Mouse (Mus musculus) embryonic stem cell, embryonic (primary cell): ENCODE measurements at regions not wholly inside any gene's neighbourhood (a gene's known extent, or its start where the extent isn't known, plus 50 kb on each side); places are given as distances from the start of the nearest gene placed in this dataset.

ENCODE experiments used
- CTCF ChIA-PET, 4 experiments: fragments of 300-600 bp in 2 of 4; fragments of 350-600 bp in 2 of 4; sonication (Branson Sonifier 250); formaldehyde crosslinking; loops; one replicate each; lab custom pipeline; 2022; ENCODE audit warnings: inconsistent platforms in 2 of 4; lab: Charles Lee
- POLR2A ChIA-PET, 4 experiments: fragments of 300-600 bp in 2 of 4; fragments of 350-600 bp in 2 of 4; sonication (Branson Sonifier 250); formaldehyde crosslinking; loops; one replicate each; lab custom pipeline; 2022; ENCODE audit warnings: antibody characterized with exemption in 4 of 4, inconsistent platforms in 1 of 4; lab: Charles Lee

DNA sequence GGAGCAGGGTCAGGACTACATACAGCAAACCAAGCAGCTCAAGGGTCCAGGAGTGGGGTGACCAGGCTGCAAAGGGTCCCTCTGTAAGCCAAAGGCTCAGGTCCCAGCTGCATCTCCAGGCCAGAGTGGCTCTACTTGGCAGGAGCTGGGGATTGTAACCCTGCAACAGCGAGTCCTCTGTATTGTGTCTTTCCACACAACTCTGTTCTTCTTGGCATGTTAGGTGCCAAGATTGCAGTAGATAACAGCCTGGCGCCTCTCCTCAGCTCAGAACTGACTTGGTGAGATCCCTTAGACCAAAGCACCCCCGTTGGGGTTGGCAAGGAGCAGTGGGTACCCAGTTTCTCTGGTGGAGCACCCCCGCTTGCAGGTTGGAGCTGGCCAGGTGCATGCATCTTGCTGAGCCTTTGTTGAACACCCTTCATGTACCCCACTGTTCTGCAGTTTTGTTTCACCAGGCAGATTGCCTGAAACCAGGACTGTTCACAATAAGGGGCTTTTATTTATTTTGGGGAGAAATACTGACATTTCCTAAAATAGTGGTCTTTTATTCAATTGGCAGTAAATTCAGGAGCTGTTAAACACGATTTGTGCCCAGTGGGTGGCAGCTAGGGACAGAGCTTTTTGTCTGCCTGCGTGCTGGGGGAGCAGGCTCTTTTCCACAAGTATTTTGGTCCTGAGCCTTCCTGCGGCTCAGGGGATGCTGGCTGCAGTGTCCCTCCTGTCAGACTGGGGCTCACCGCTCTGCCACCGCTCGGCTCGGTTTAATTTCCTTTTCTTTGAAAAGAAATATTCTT lies 385.3 kb upstream of the Kcnab2 start:
- POLR2A ChIA-PET, result no interaction called here
- CTCF ChIA-PET, result interaction anchor here in 2 of 4 experiments (1.2 to 1.5 kb wide), 2 partner anchors 162 kb away, joined by 3 read pairs; no protein-coding TSS in a partner anchor

DNA sequence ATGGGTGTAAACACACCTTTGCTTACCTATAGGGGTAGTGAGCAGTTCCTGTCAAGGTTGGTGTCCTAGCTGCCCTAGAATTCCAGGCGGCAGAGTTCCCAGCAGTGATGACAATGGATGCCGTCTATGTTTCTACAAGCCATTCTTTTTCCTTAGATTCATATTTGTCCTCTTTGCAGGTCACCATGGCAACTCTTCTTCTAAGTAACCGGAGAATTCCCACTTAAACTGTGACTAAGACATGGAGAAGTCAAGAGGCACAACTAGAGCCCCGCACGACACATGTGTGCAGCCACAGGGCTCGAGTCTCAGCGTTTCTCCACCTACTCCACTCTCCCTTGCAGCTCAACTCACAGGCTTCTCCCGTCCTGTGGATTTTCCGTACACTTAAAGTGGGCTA lies 381.5 kb upstream of the Kcnab2 start:
- POLR2A ChIA-PET, result no interaction called here

GRCm38 (mm10) chr4:152850147-152850546 lies 372.5 kb upstream of the Kcnab2 start:
- POLR2A ChIA-PET, result no interaction called here
- CTCF ChIA-PET, result interaction anchor here in 1 of 4 experiments (0.5 kb wide), 1 partner anchor 157 kb away, joined by 5 read pairs; no protein-coding TSS in a partner anchor

More for the DNA sequence above, 381.5 kb upstream of the Kcnab2 start:
- CTCF ChIA-PET, result no interaction called here

DNA sequence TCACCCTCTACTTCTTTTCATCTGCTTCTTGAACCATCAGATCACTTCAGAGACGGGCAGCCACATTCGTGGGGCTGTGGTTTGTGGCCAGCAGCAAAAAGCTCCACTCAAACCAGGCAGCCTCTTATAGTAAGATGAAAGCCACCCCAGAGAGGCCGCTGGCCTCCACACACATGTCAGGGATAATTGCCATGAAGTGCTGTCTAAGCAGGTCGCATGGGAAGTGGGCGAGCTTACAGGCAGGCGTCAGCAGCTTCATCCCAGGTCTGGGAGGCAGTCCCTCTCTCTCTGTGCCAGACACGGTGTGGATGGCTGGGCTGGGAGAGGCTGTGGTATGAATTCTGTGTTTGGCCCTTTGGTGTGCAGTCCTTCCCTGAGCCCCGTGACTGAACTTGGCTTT lies 358.4 kb upstream of the Kcnab2 start:
- CTCF ChIA-PET, result no interaction called here
- POLR2A ChIA-PET, result no interaction called here

GRCm38 (mm10) chr4:152834421-152835110 lies 356.9 kb upstream of the Kcnab2 start:
- POLR2A ChIA-PET, result interaction anchor here in 1 of 4 experiments (1.4 to 1.8 kb wide), 2 partner anchors 9 to 10 kb away, joined by 4 to 5 read pairs; no protein-coding TSS in a partner anchor
- CTCF ChIA-PET, result interaction anchor here in 2 of 4 experiments (0.5 to 1.8 kb wide), 4 partner anchors 55 to 374 kb away, joined by 3 to 6 read pairs (median 4); no protein-coding TSS in a partner anchor

DNA sequence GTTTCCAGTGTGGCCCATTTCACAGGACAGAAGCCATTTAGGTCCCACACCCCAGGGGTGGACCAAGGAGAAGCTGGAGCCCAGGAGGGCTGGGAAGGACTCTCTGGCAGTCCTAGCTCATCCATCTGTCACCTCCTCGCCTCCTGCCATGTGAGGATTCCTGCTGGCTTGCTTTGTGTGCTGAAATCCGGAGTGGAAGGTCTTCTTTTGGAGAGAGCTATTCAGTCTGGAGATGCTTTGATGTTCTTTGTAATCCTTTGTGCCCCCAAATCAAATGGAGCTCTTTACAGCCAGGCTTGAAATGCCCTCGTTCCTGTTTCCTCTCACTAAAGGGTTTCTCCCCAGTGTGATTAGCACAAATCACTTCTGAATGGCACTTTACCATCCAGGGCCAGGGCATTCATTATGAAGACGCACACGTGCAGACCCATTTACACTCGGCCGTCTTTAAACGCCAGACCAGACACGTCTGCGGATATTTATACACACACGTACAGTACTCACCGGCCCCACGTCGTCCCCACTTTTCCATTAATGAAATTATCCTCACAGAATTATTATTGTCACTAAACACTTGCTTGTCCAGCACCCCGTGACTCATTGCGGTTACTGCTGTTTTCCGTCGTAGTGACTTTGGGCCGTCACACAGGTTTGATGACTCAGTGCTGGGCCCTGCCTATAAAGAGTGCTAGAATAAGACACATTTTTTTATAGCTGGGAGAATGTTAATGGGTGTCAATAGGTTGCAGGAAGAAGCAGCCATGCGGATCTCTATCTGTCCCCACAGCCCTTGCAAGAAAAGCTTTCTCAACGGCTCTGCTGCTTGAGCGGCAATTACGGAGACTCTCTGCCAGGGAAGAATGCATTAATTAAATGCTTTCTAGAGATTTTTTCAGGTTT lies 356.0 kb upstream of the Kcnab2 start:
- ChIA-PET POLR2A (interaction anchor here in 1 of 4 experiments (1.4 to 1.8 kb wide), 2 partner anchors 8 to 10 kb away, joined by 4 to 5 read pairs; no protein-coding TSS in a partner anchor), CTCF (interaction anchor here in 1 of 4 experiments (1.8 kb wide), 1 partner anchor 133 kb away, joined by 5 read pairs; no protein-coding TSS in a partner anchor)

GRCm38 (mm10) chr4:152832757-152833363 lies 355.2 kb upstream of the Kcnab2 start:
- CTCF ChIA-PET, result interaction anchor here in 1 of 4 experiments (1.8 kb wide), 1 partner anchor 132 kb away, joined by 5 read pairs; no protein-coding TSS in a partner anchor

GRCm38 (mm10) chr4:152825185-152825584 lies 347.5 kb upstream of the Kcnab2 start:
- POLR2A ChIA-PET, result interaction anchor here in 2 of 4 experiments (0.6 to 1.7 kb wide), 3 partner anchors 9 to 154 kb away, joined by 4 to 9 read pairs (median 5); no protein-coding TSS in a partner anchor
- CTCF ChIA-PET, result interaction anchor here in 2 of 4 experiments (0.6 to 1.4 kb wide), 3 partner anchors 117 to 656 kb away, joined by 3 to 5 read pairs (median 3); no protein-coding TSS in a partner anchor

More at GRCm38 (mm10) chr4:152832757-152833363, 355.2 kb upstream of the Kcnab2 start:
- POLR2A ChIA-PET, result interaction anchor here in 1 of 4 experiments (1.8 kb wide), 1 partner anchor 9 kb away, joined by 5 read pairs; no protein-coding TSS in a partner anchor

DNA sequence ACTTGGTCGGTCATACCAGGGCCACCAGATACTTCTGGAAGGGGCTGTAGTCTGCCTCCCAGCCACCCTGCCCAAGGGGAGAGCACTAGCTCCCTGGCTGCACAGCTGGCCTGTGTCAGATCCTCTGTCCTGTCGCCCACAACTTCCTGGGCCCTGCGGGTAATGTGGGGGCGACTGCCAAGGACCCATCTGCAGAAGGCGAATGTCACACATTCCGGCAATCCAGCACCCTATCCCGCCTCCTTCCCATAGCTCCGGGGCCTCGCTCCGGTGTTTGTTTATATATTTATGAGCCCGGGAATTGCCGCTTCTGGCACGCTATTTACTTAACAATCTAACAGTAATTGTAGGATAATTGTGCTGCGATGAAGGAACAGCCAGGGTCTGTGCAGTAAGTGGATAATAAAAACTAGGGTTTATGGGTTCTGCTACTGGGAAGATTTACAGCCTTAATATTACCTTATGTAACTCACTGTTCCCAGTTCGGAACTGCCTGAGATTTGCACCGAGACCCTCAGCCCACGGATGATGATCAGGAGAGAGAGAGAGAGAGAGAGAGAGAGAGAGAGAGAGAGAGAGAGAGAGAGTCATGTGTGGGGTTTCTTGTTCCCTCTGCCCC lies 338.6 kb upstream of the Kcnab2 start:
- CTCF ChIA-PET, result no interaction called here
- POLR2A ChIA-PET, result interaction anchor here in 1 of 4 experiments (0.6 kb wide), 1 partner anchor 41 kb away, joined by 3 read pairs; no protein-coding TSS in a partner anchor

- ChIA-PET CTCF (interaction anchor here in 1 of 4 experiments (0.6 to 1.5 kb wide), 2 partner anchors 40 to 674 kb away, joined by 3 read pairs; no protein-coding TSS in a partner anchor), POLR2A (no interaction called here)
Measured at GRCm38 (mm10) chr4:152806611-152807010, 328.9 kb upstream of the Kcnab2 start.

DNA sequence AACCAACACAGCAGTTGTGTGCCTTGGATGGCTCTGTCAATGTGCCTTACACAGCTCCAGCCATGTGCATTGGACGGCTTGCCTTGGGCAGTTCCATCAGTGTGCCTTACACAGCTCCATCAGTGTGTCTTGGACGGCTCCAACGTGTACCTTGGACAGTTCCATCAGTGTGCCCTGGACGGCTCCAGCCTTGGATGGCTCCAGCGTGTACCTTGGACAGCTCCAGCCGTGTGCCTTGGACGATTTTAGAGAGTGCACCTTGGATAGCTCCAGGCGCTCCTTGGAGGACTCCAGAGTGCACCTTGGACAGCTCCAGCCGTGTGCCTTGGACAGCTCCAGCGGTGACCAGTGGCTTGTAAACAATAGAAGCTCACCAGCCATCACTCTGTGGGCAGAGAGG lies 321.7 kb upstream of the Kcnab2 start:
- CTCF ChIA-PET, result interaction anchor here (0.6 to 1.2 kb wide), 12 partner anchors 11 to 682 kb away, joined by 3 to 10 read pairs (median 3); no protein-coding TSS in a partner anchor
- POLR2A ChIA-PET, result interaction anchor here in 2 of 4 experiments (0.6 to 1.2 kb wide), 4 partner anchors 9 to 1181 kb away, joined by 3 to 5 read pairs (median 3); no protein-coding TSS in a partner anchor

DNA sequence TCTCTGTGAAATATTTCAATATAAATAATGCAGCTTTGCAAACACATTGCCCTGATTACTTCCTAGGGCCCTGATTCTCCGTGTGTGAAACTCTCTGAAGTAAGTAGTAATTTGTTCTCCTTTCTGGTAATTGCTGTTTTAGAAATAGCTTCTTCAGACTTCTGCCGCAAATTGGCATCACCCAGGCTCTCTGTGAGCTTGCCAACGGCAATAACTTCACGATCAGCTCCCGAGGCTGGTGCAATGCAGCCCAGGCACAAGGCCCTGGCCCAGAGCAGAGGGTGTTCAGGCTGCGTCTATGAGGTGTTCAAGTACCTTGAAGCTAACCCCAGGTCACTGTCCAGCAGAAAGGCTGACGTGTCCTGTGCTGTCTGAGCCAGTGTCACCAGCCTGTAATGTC lies 310.8 kb upstream of the Kcnab2 start:
- ChIA-PET POLR2A (interaction anchor here in 1 of 4 experiments (1.4 kb wide), 1 partner anchor 14 kb away, joined by 3 read pairs; no protein-coding TSS in a partner anchor), CTCF (interaction anchor here in 1 of 4 experiments (1.2 kb wide), 1 partner anchor 11 kb away, joined by 3 read pairs; no protein-coding TSS in a partner anchor)

DNA sequence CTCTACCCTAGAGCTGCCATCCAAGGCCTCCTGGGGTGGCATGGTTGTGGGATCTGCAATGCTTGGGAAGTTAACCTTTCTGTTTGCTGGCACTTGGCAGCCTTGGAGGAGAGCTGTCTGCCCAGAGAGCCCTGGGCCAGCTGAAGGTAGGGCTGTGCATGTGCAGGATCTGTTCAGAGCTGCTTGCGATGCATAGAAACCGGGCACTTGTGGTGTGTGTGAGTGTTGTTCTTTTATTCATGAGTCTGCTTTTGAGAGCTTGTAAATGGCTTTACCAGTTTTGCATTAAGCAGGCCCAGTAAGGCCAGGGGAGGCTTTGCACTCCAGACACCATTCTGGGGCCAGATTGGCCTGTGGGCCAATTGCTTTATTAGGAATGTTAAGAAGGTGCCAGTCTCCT lies 307.3 kb upstream of the Kcnab2 start:
- CTCF ChIA-PET, result no interaction called here
- POLR2A ChIA-PET, result no interaction called here

DNA sequence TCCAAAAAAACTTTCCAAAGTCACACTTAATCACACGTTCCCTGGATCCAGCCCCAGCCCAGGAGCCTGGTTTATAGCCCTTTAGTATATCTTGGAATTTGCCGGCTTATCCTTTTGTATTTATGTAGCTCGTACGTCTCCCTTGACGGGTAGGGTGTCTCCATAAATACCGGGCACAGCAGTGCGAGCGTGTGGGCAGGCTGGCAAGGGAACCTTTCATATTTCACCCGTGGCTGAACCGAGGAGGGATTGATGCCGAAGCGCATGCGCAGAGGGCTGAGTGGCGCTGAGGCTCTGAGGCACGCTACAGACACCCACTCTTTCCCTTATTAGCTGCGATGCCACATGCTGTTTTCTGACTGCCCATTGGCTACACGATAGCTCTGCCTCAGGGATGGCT lies 301.9 kb upstream of the Kcnab2 start:
- POLR2A ChIA-PET, result interaction anchor here in 1 of 4 experiments (0.9 kb wide), 1 partner anchor 16 kb away, joined by 3 read pairs; no protein-coding TSS in a partner anchor
- CTCF ChIA-PET, result no interaction called here

- CTCF ChIA-PET, result no interaction called here
- POLR2A ChIA-PET, result interaction anchor here in 1 of 4 experiments (0.6 kb wide), 1 partner anchor 1581 kb away, joined by 3 read pairs; no protein-coding TSS in a partner anchor
Measured at GRCm38 (mm10) chr4:152775801-152776200, 298.1 kb upstream of the Kcnab2 start.

GRCm38 (mm10) chr4:152771386-152771785 lies 293.7 kb upstream of the Kcnab2 start:
- ChIA-PET CTCF (interaction anchor here in 3 of 4 experiments (0.6 to 1.2 kb wide), 10 partner anchors 9 to 1035 kb away, joined by 3 to 13 read pairs (median 4); no protein-coding TSS in a partner anchor), POLR2A (interaction anchor here (0.6 to 1.0 kb wide), 8 partner anchors 9 to 1981 kb away, joined by 3 to 10 read pairs (median 4); no protein-coding TSS in a partner anchor)
